Mouse (Mus musculus): Measurements from ENCODE around the gene Map1a. TPM values are rescaled to one million over a fixed set of nuclear protein-coding genes. Genes with fewer than 3 reads are reported as not detected.
A peak's percentile ranks its signal among the peaks of the same experiment; 100 is the strongest.

Gene Map1a
- polyA plus RNA-seq, 1 experiment, result 1.3 TPM

GRCm38 (mm10) chr2:121316278-121316677 lies 26.9 kb downstream of the Map1a start:
- TF ChIP-seq CTCF (conservative IDR thresholded peaks at IDR 0.05; ENCODE audit: insufficient read depth, insufficient read length, low read depth, low read length) (no peak), POLR2A (IDR thresholded peaks at IDR 0.05; ENCODE audit: low read depth, low read length) (no peak)
- DNase-seq, result no peak
- H3K27ac ChIP-seq (ENCODE audit: insufficient read depth, low read depth, low read length), result no peak overlapping the region
- H3K4me3 ChIP-seq (ENCODE audit: insufficient read depth, low read depth, low read length), result no peak overlapping the region
- no peaks in the 10 kb centered on the region for H3K27me3 ChIP-seq (replicated peaks; ENCODE audit: control insufficient read depth, insufficient read depth, low read length)
- peaks cover 1% of the 10 kb centered on the region; the same call in 1 of the 2 replicates for H3K36me3 ChIP-seq (ENCODE audit: control insufficient read depth, insufficient read depth, low read length)
- 84% methylated on average over 8 of the region's 8 CpGs for WGBS
- H3K4me1 ChIP-seq (ENCODE audit: control insufficient read depth, insufficient read depth, low read length), result no peaks in the 10 kb centered on the region

- H3K27me3 ChIP-seq (replicated peaks; ENCODE audit: control insufficient read depth, insufficient read depth, low read length), result no peaks in the 10 kb centered on the region
- no peak for TF ChIP-seq POLR2A (IDR thresholded peaks at IDR 0.05; ENCODE audit: low read depth, low read length)
- no peak for TF ChIP-seq CTCF (conservative IDR thresholded peaks at IDR 0.05; ENCODE audit: insufficient read depth, insufficient read length, low read depth, low read length)
- no peak for DNase-seq
- no peaks in the 10 kb centered on the region for H3K4me1 ChIP-seq (ENCODE audit: control insufficient read depth, insufficient read depth, low read length)
- 0 out of 2 replicates have a peak, but pooled peaks cover 1% of the 10 kb centered on the region for H3K36me3 ChIP-seq (ENCODE audit: control insufficient read depth, insufficient read depth, low read length)
- 95% methylated on average over 10 of the region's 10 CpGs for WGBS
- no peak overlapping the region for H3K4me3 ChIP-seq (ENCODE audit: insufficient read depth, low read depth, low read length)
- no peak overlapping the region for H3K27ac ChIP-seq (ENCODE audit: insufficient read depth, low read depth, low read length)
Measured at GRCm38 (mm10) chr2:121323041-121323440, 33.6 kb downstream of the Map1a start.

GRCm38 (mm10) chr2:121323693-121324470 lies 34.5 kb downstream of the Map1a start:
- Histone ChIP-seq H3K27ac (ENCODE audit: insufficient read depth, low read depth, low read length) (no peak overlapping the region), H3K4me1 (ENCODE audit: control insufficient read depth, insufficient read depth, low read length) (no peaks in the 10 kb centered on the region), H3K27me3 (replicated peaks; ENCODE audit: control insufficient read depth, insufficient read depth, low read length) (no peaks in the 10 kb centered on the region), H3K36me3 (ENCODE audit: control insufficient read depth, insufficient read depth, low read length) (0 out of 2 replicates have a peak, but pooled peaks cover 1% of the 10 kb centered on the region), H3K4me3 (ENCODE audit: insufficient read depth, low read depth, low read length) (no peak overlapping the region)
- WGBS, result 65% methylated on average over 10 of the region's 10 CpGs
- TF ChIP-seq POLR2A (IDR thresholded peaks at IDR 0.05; ENCODE audit: low read depth, low read length) (no peak), CTCF (conservative IDR thresholded peaks at IDR 0.05; ENCODE audit: insufficient read depth, insufficient read length, low read depth, low read length) (no peak)
- peak; percentile 63 for DNase-seq

GRCm38 (mm10) chr2:121329492-121329891 lies 40.1 kb downstream of the Map1a start:
- Histone ChIP-seq H3K27ac (ENCODE audit: insufficient read depth, low read depth, low read length) (no peak overlapping the region), H3K4me1 (ENCODE audit: control insufficient read depth, insufficient read depth, low read length) (no peaks in the 10 kb centered on the region), H3K4me3 (ENCODE audit: insufficient read depth, low read depth, low read length) (no peak overlapping the region), H3K36me3 (ENCODE audit: control insufficient read depth, insufficient read depth, low read length) (peaks cover 3% of the 10 kb centered on the region; the same call in 1 of the 2 replicates), H3K27me3 (replicated peaks; ENCODE audit: control insufficient read depth, insufficient read depth, low read length) (no peaks in the 10 kb centered on the region)
- WGBS, result 97% methylated on average over 2 of the region's 2 CpGs
- DNase-seq, result no peak
- TF ChIP-seq POLR2A (IDR thresholded peaks at IDR 0.05; ENCODE audit: low read depth, low read length) (no peak), CTCF (conservative IDR thresholded peaks at IDR 0.05; ENCODE audit: insufficient read depth, insufficient read length, low read depth, low read length) (no peak)

- Histone ChIP-seq H3K27me3 (replicated peaks; ENCODE audit: control insufficient read depth, insufficient read depth, low read length) (no peaks in the 10 kb centered on the region), H3K4me3 (ENCODE audit: insufficient read depth, low read depth, low read length) (no peak overlapping the region), H3K27ac (ENCODE audit: insufficient read depth, low read depth, low read length) (no peak overlapping the region), H3K36me3 (ENCODE audit: control insufficient read depth, insufficient read depth, low read length) (peaks cover 3% of the 10 kb centered on the region), H3K4me1 (ENCODE audit: control insufficient read depth, insufficient read depth, low read length) (no peaks in the 10 kb centered on the region)
- TF ChIP-seq CTCF (conservative IDR thresholded peaks at IDR 0.05; ENCODE audit: insufficient read depth, insufficient read length, low read depth, low read length), result no peak
- TF ChIP-seq POLR2A (IDR thresholded peaks at IDR 0.05; ENCODE audit: low read depth, low read length), result no peak
- DNase-seq, result no peak
Measured at GRCm38 (mm10) chr2:121339057-121339456, 49.7 kb downstream of the Map1a start.

GRCm38 (mm10) chr2:121353156-121353555 lies 63.8 kb downstream of the Map1a start:
- no peak overlapping the region for H3K27ac ChIP-seq (ENCODE audit: insufficient read depth, low read depth, low read length)
- no peaks in the 10 kb centered on the region for H3K27me3 ChIP-seq (replicated peaks; ENCODE audit: control insufficient read depth, insufficient read depth, low read length)
- no peak for TF ChIP-seq POLR2A (IDR thresholded peaks at IDR 0.05; ENCODE audit: low read depth, low read length)
- no peak for TF ChIP-seq CTCF (conservative IDR thresholded peaks at IDR 0.05; ENCODE audit: insufficient read depth, insufficient read length, low read depth, low read length)
- H3K4me3 ChIP-seq (ENCODE audit: insufficient read depth, low read depth, low read length), result no peak overlapping the region
- DNase-seq, result peak; percentile 23
- H3K4me1 ChIP-seq (ENCODE audit: control insufficient read depth, insufficient read depth, low read length), result peaks cover 5% of the 10 kb centered on the region; the same call in 1 of the 2 replicates
- H3K36me3 ChIP-seq (ENCODE audit: control insufficient read depth, insufficient read depth, low read length), result peaks cover 4% of the 10 kb centered on the region; the same call in 1 of the 2 replicates
- WGBS, result 31% methylated on average over 8 of the region's 8 CpGs

GRCm38 (mm10) chr2:121354378-121354777 lies 65.0 kb downstream of the Map1a start:
- TF ChIP-seq CTCF (conservative IDR thresholded peaks at IDR 0.05; ENCODE audit: insufficient read depth, insufficient read length, low read depth, low read length), result no peak
- TF ChIP-seq POLR2A (IDR thresholded peaks at IDR 0.05; ENCODE audit: low read depth, low read length), result no peak
- WGBS, result 3% methylated on average over 6 of the region's 6 CpGs
- Histone ChIP-seq H3K36me3 (ENCODE audit: control insufficient read depth, insufficient read depth, low read length) (no peaks in the 10 kb centered on the region), H3K4me1 (ENCODE audit: control insufficient read depth, insufficient read depth, low read length) (peaks cover 5% of the 10 kb centered on the region; the same call in 1 of the 2 replicates), H3K27ac (ENCODE audit: insufficient read depth, low read depth, low read length) (peak overlapping the region; percentile 56), H3K27me3 (replicated peaks; ENCODE audit: control insufficient read depth, insufficient read depth, low read length) (no peaks in the 10 kb centered on the region), H3K4me3 (ENCODE audit: insufficient read depth, low read depth, low read length) (peak overlapping the region; percentile 94)
- peak; percentile 11 for DNase-seq

All from kidney, adult 2 months (tissue).